Mouse (Mus musculus) heart, adult 2 months (tissue): Measurements from ENCODE around the gene Gtf3c2.

Source experiments
- EP300 ChIP-seq: fragments of 200-500 bp; IDR thresholded peaks from 2 replicates; pipeline ENCODE4 v1.6.1; 2011; ENCODE audit warnings: low read depth, low read length, control low read depth; ENCODE audit not compliant: insufficient read depth
- POLR2A ChIP-seq: fragments of 200-500 bp; IDR thresholded peaks from 2 replicates; pipeline ENCODE4 v1.6.1; 2011; ENCODE audit warnings: mild to moderate bottlenecking, low read depth, low read length, control low read depth; ENCODE audit not compliant: insufficient read depth

DNA sequence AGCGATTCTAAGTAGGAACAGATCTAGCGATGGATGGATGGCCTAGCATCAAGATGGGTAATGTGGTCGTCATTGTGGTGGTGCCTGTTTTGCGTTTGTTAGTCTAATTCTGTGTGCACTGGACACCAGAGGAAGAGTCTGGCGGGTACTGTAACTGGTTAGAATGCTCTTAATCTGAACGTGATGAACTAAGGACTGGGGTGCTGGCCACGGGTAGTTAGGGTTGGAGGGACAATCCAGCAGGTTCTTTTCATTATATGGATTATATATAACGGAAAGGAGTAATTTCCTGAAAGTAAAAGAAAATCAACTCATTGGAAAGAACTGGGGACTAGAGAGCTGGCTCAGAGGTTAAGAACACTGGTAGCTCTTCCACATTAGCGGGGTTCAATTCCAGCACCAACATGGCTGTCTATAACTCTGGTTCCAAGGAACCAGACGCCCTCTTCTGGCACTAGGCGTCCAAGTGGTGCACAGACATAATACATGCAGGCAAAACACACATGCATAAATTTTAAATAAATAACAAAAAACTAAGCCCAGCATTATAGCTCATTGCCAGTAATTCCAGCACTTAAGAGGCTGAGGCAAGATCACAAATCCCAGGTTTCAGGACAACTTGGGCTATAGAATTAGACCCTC lies 41.5 kb upstream of the Gtf3c2 start:
- TF ChIP-seq EP300 (no peak), POLR2A (no peak)
